Mouse (Mus musculus): ENCODE results near the gene Pkhd1. TPM values are rescaled to one million over a fixed set of nuclear protein-coding genes. Genes with fewer than 3 reads are reported as not detected.

Gene Pkhd1
- 0.09 TPM in 1 of 2 replicates, not detected in the other for polyA plus RNA-seq (2014; fragmentation: Nextera tagmentation; extraction: Ambion mirVana)

GRCm38 (mm10) chr1:20617849-20618530 lies at the start of gene Pkhd1:
TSS of gene Pkhd1 (minus strand) at chr1:20618064.
- 74% methylated on average over 10 of the region's 10 CpGs for WGBS

GRCm38 (mm10) chr1:20667567-20667966 lies 49.7 kb upstream of the Pkhd1 start:
- H3K9me3 ChIP-seq (ENCODE audit: control insufficient read depth, low read length): no peaks in the 10 kb centered on the region
- 85% methylated on average over 7 of the region's 7 CpGs for WGBS
- H3K4me1 ChIP-seq (replicated peaks; ENCODE audit: control insufficient read depth, insufficient read depth, low read length): no peaks in the 10 kb centered on the region
- H3K4me3 ChIP-seq (ENCODE audit: low read depth, low read length): no peak overlapping the region
- H3K36me3 ChIP-seq (ENCODE audit: control insufficient read depth, insufficient read depth, low read length): no peaks in the 10 kb centered on the region
- H3K4me2 ChIP-seq (replicated peaks; ENCODE audit: low read depth, low read length): no peak overlapping the region
- H3K27me3 ChIP-seq (ENCODE audit: control insufficient read depth, insufficient read depth, low read length): no peaks in the 10 kb centered on the region
- DNase-seq (ENCODE audit: low spot score) (no peak), ATAC-seq (ENCODE audit: low FRiP score) (no peak)
- no peak overlapping the region for H3K27ac ChIP-seq (ENCODE audit: low read depth, low read length)
- no peak overlapping the region for H3K9ac ChIP-seq (ENCODE audit: low read depth, low read length)

More at GRCm38 (mm10) chr1:20617849-20618530, at the start of gene Pkhd1:
- H3K4me3 ChIP-seq (ENCODE audit: low read depth, low read length): no peak within 1 kb of the TSS
- H3K27ac ChIP-seq (ENCODE audit: low read depth, low read length): no peak within 1 kb of the TSS
- H3K4me2 ChIP-seq (replicated peaks; ENCODE audit: low read depth, low read length): no peak within 1 kb of the TSS
- H3K9ac ChIP-seq (ENCODE audit: low read depth, low read length): no peak within 1 kb of the TSS
- ATAC-seq (ENCODE audit: low FRiP score) (no peak), DNase-seq (ENCODE audit: low spot score) (no peak)
- H3K27me3 ChIP-seq (ENCODE audit: control insufficient read depth, insufficient read depth, low read length): no peaks in the 10 kb centered on the region
- H3K9me3 ChIP-seq (ENCODE audit: control insufficient read depth, low read length): no peaks in the 10 kb centered on the region
- no peaks in the 10 kb centered on the region for H3K4me1 ChIP-seq (replicated peaks; ENCODE audit: control insufficient read depth, insufficient read depth, low read length)
- H3K36me3 ChIP-seq (ENCODE audit: control insufficient read depth, insufficient read depth, low read length): no peaks in the 10 kb centered on the region

GRCm38 (mm10) chr1:20666233-20666632 lies 48.4 kb upstream of the Pkhd1 start:
- H3K36me3 ChIP-seq (ENCODE audit: control insufficient read depth, insufficient read depth, low read length): no peaks in the 10 kb centered on the region
- H3K4me1 ChIP-seq (replicated peaks; ENCODE audit: control insufficient read depth, insufficient read depth, low read length): no peaks in the 10 kb centered on the region
- DNase-seq (ENCODE audit: low spot score) (no peak), ATAC-seq (ENCODE audit: low FRiP score) (no peak)
- no peaks in the 10 kb centered on the region for H3K27me3 ChIP-seq (ENCODE audit: control insufficient read depth, insufficient read depth, low read length)
- no peak overlapping the region for H3K4me3 ChIP-seq (ENCODE audit: low read depth, low read length)
- 87% methylated on average over 2 of the region's 2 CpGs for WGBS
- H3K9ac ChIP-seq (ENCODE audit: low read depth, low read length): no peak overlapping the region
- H3K4me2 ChIP-seq (replicated peaks; ENCODE audit: low read depth, low read length): no peak overlapping the region
- no peak overlapping the region for H3K27ac ChIP-seq (ENCODE audit: low read depth, low read length)
- H3K9me3 ChIP-seq (ENCODE audit: control insufficient read depth, low read length): no peaks in the 10 kb centered on the region

GRCm38 (mm10) chr1:20655085-20655484 lies 37.2 kb upstream of the Pkhd1 start:
- DNase-seq (ENCODE audit: low spot score) (no peak), ATAC-seq (ENCODE audit: low FRiP score) (no peak)
- H3K4me2 ChIP-seq (replicated peaks; ENCODE audit: low read depth, low read length): no peak overlapping the region
- H3K36me3 ChIP-seq (ENCODE audit: control insufficient read depth, insufficient read depth, low read length): no peaks in the 10 kb centered on the region
- no peaks in the 10 kb centered on the region for H3K27me3 ChIP-seq (ENCODE audit: control insufficient read depth, insufficient read depth, low read length)
- no peaks in the 10 kb centered on the region for H3K9me3 ChIP-seq (ENCODE audit: control insufficient read depth, low read length)
- no peak overlapping the region for H3K27ac ChIP-seq (ENCODE audit: low read depth, low read length)
- no peaks in the 10 kb centered on the region for H3K4me1 ChIP-seq (replicated peaks; ENCODE audit: control insufficient read depth, insufficient read depth, low read length)
- no peak overlapping the region for H3K4me3 ChIP-seq (ENCODE audit: low read depth, low read length)
- H3K9ac ChIP-seq (ENCODE audit: low read depth, low read length): no peak overlapping the region
- 77% methylated on average over 5 of the region's 5 CpGs for WGBS

- ATAC-seq (ENCODE audit: low FRiP score) (no peak), DNase-seq (ENCODE audit: low spot score) (no peak)
- Histone ChIP-seq H3K27me3 (ENCODE audit: control insufficient read depth, insufficient read depth, low read length) (no peaks in the 10 kb centered on the region), H3K9me3 (ENCODE audit: control insufficient read depth, low read length) (no peaks in the 10 kb centered on the region), H3K4me2 (replicated peaks; ENCODE audit: low read depth, low read length) (no peak overlapping the region), H3K4me1 (replicated peaks; ENCODE audit: control insufficient read depth, insufficient read depth, low read length) (no peaks in the 10 kb centered on the region), H3K36me3 (ENCODE audit: control insufficient read depth, insufficient read depth, low read length) (no peaks in the 10 kb centered on the region), H3K27ac (ENCODE audit: low read depth, low read length) (no peak overlapping the region), H3K4me3 (ENCODE audit: low read depth, low read length) (no peak overlapping the region), H3K9ac (ENCODE audit: low read depth, low read length) (no peak overlapping the region)
- WGBS: 77% methylated on average over 6 of the region's 6 CpGs
Measured at GRCm38 (mm10) chr1:20653513-20654506, 35.9 kb upstream of the Pkhd1 start.

GRCm38 (mm10) chr1:20634856-20635255 lies 17.0 kb upstream of the Pkhd1 start:
- ATAC-seq (ENCODE audit: low FRiP score) (no peak), DNase-seq (ENCODE audit: low spot score) (no peak)
- Histone ChIP-seq H3K4me2 (replicated peaks; ENCODE audit: low read depth, low read length) (no peak overlapping the region), H3K9ac (ENCODE audit: low read depth, low read length) (no peak overlapping the region), H3K36me3 (ENCODE audit: control insufficient read depth, insufficient read depth, low read length) (no peaks in the 10 kb centered on the region), H3K27ac (ENCODE audit: low read depth, low read length) (no peak overlapping the region), H3K27me3 (ENCODE audit: control insufficient read depth, insufficient read depth, low read length) (no peaks in the 10 kb centered on the region), H3K9me3 (ENCODE audit: control insufficient read depth, low read length) (no peaks in the 10 kb centered on the region), H3K4me1 (replicated peaks; ENCODE audit: control insufficient read depth, insufficient read depth, low read length) (no peaks in the 10 kb centered on the region), H3K4me3 (ENCODE audit: low read depth, low read length) (no peak overlapping the region)
- WGBS: 93% methylated on average over 2 of the region's 2 CpGs

GRCm38 (mm10) chr1:20633276-20633869 lies 15.5 kb upstream of the Pkhd1 start:
- Histone ChIP-seq H3K36me3 (ENCODE audit: control insufficient read depth, insufficient read depth, low read length) (no peaks in the 10 kb centered on the region), H3K4me1 (replicated peaks; ENCODE audit: control insufficient read depth, insufficient read depth, low read length) (no peaks in the 10 kb centered on the region), H3K9me3 (ENCODE audit: control insufficient read depth, low read length) (no peaks in the 10 kb centered on the region), H3K27me3 (ENCODE audit: control insufficient read depth, insufficient read depth, low read length) (no peaks in the 10 kb centered on the region), H3K27ac (ENCODE audit: low read depth, low read length) (no peak overlapping the region), H3K4me2 (replicated peaks; ENCODE audit: low read depth, low read length) (no peak overlapping the region), H3K9ac (ENCODE audit: low read depth, low read length) (no peak overlapping the region), H3K4me3 (ENCODE audit: low read depth, low read length) (no peak overlapping the region)
- DNase-seq (ENCODE audit: low spot score) (no peak), ATAC-seq (ENCODE audit: low FRiP score) (no peak)
- WGBS: 85% methylated on average over 7 of the region's 7 CpGs

GRCm38 (mm10) chr1:20624564-20624963 lies 6.7 kb upstream of the Pkhd1 start:
- Histone ChIP-seq H3K9ac (ENCODE audit: low read depth, low read length) (no peak overlapping the region), H3K4me1 (replicated peaks; ENCODE audit: control insufficient read depth, insufficient read depth, low read length) (no peaks in the 10 kb centered on the region), H3K27me3 (ENCODE audit: control insufficient read depth, insufficient read depth, low read length) (no peaks in the 10 kb centered on the region), H3K36me3 (ENCODE audit: control insufficient read depth, insufficient read depth, low read length) (no peaks in the 10 kb centered on the region), H3K9me3 (ENCODE audit: control insufficient read depth, low read length) (no peaks in the 10 kb centered on the region), H3K27ac (ENCODE audit: low read depth, low read length) (no peak overlapping the region), H3K4me3 (ENCODE audit: low read depth, low read length) (no peak overlapping the region), H3K4me2 (replicated peaks; ENCODE audit: low read depth, low read length) (no peak overlapping the region)
- WGBS: 97% methylated on average over 3 of the region's 3 CpGs
- DNase-seq (ENCODE audit: low spot score) (no peak), ATAC-seq (ENCODE audit: low FRiP score) (no peak)
